Mouse (Mus musculus): ENCODE data around the gene Tagln.
A peak's percentile ranks its signal among the peaks of the same experiment; 100 is the strongest.

Gene Tagln

DNA sequence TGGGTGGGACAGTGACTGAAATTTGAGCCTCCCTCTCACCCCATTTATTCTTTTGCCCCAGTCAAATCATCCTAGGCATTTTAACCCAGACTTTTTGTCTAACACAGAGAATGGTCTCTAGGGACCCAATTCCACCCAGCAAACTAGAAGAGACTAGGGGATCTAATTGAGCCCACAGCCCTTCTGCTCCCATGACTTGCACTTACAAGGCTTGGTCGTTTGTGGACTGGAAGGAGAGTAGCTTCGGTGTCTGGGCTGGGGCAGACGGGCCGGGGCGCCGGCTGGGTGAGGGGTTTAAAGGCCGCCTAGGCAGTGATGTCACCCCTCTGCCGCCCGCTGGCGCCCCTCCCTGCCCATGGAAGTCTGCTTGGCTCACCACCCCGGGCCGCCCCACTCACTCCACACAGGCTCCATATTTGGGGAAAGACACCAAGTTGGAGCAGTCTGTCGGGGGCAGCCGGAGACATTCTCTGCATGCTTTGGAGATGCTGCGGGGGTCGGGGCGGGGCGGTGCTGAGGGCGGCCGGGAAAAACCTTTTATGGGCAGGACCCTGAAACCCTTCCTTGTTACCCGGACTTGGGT, at the start of gene Tagln:
Gene Tagln, minus strand, starts transcription at position 431 of the 583 bp plus-strand sequence.
- peak; percentile 64 for DNase-seq

DNA sequence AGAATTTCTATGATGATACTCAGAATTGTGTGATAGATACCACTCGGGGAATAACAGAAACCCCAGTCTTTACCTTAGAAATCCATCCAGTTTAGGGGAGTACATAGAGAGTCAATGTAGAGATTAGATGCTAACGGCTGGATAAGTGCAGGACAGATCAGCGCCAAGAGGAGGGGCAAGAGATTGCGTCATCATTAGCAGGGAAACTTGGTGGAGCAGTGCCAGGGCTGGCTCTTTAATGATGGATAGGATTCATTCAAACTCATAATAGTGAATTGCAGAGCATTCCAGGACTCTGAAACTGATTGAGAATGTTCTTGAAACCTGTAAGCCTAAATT, 49.3 kb upstream of the Tagln start:
- peak; percentile 85 for DNase-seq

DNA sequence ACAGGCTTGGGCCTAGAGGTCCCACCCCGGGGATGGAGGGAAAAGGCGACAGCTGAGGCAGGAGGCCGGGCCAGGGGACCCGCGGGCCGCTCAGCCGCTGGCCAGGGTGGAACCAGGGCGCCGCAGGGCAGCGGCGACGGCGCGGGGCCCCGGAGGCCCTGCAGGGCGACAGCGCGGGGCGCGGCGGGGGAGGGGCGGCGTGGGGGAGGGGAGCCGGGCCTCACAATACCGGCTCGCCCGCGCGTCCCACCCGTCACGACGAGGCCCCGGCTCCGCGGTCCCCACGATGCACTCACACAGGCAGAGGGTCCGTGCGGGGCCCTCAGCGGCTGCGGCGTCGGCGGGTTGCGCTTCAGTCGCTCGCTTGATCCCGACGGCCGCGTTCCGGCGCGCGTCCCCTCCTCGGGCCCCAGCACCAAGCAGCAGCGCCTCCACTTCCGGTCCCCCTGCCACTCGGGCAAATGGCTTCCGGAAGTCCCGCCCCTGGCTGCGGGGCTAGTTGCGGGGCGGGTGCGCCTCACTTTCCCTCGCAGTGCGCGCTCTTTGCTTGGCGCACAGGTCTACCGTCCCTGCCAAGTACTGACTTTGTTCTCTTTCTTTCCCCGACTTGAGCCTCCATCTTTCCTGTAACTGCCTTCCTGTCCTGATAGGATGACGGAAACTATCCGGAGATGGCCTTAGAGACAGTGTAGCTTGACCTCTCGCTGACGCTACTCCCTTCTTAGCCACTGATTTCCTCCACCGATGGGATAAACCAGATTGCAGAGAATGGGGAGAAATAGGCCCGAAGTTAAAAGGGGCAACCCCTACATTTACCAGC, 48.8 kb upstream of the Tagln start:
- peak; percentile 92 for DNase-seq

GRCm38 (mm10) chr9:45983676-45984408, 48.0 kb upstream of the Tagln start:
- peak; percentile 17 for DNase-seq

GRCm38 (mm10) chr9:45981331-45981730, 45.5 kb upstream of the Tagln start:
- DNase-seq = no peak

- DNase-seq = no peak
These were observed 44.8 kb upstream of the Tagln start for GRCm38 (mm10) chr9:45980611-45981010.

GRCm38 (mm10) chr9:45979778-45980177, 43.9 kb upstream of the Tagln start:
- no peak for DNase-seq

DNA sequence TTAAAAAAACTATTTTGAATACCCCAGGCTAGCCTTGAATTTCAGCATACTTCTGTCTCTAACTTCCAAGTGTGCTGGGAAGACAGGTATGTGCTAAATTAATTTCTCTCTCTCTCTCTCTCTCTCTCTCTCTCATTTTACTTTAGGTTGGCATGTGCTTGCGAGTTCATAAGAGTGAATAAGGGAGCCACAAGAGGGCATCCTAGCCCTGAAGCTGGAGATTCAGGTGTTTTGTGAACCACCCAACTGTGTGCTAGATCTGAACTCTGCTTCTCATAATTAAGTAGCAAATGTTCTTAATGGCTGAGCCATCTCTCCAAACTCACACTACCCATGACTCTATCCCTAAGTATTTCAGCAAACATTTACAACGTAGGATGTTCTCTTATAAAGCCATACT, 41.0 kb upstream of the Tagln start:
- peak; percentile 18 for DNase-seq

GRCm38 (mm10) chr9:45963577-45963976, 27.7 kb upstream of the Tagln start:
- DNase-seq = no peak

GRCm38 (mm10) chr9:45961855-45962254, 26.0 kb upstream of the Tagln start:
- no peak for DNase-seq

DNA sequence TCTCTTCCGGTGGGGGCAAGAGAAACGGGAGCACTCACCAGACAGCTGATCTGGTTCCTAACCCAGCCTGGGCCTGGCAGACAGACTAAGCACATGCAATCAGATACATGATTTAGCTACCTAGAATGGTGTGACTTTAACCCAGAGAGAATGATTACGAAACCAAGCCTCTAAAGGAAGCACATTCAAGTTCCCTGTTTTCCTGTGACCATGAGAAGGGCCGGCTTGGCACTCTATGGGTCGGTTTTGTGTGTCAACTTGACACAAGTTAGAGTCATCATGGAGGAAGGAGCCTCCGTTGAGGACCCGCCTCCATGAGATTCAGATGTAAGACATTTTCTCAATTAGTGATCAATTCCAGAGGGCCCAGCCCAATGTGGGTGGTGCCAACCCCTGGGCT, 23.8 kb upstream of the Tagln start:
- DNase-seq = no peak

GRCm38 (mm10) chr9:45958851-45959250, 23.0 kb upstream of the Tagln start:
- no peak for DNase-seq

GRCm38 (mm10) chr9:45958023-45958670, 22.3 kb upstream of the Tagln start:
- no peak for DNase-seq

- DNase-seq = peak; percentile 90
These were observed 19.5 kb upstream of the Tagln start, which contains the start of gene Sidt2 for GRCm38 (mm10) chr9:45955107-45955963. TSS of gene Sidt2 (minus strand) at chr9:45955258.

DNA sequence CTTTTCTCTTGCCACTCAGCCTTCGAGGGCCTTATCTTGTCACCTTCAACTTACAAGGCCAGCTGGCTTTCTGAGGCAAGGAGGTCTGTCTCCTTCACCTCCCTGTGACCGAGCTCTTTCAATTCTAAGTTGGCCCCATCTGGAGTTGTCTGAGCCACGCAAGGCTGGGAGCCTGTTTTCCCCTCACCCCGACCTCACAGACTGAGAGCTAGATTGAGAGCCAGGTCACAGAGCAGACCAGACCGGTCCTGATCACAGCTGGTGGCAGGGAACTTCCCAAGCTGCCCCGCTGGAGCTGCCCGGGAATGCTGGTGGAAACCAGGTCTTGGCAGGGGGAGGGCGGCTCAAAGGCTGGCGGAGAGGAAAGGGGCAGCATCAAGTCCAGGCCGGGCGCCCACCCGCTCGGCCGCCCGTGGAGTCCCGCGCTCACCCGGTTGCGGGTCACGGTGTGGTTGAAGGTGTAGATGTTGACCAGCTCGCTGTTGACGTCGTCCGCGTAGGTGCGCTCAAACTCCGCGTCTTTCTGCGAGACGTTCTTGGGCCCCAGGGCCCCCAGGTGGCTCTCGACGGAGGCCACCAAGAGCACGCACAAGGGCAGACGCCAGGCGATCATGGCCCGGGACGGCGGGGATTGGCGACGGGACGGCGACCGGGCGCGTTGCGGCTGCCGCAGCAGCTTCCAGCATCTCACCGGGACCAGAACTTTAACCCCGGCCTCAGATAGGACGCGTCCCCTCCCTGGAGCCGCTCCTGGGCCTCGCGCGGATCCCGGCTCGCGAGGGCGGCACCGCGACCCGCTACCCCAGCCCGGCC, 18.6 kb upstream of the Tagln start:
- peak; percentile 51 for DNase-seq

- DNase-seq = peak; percentile 28
These were observed 17.8 kb upstream of the Tagln start for GRCm38 (mm10) chr9:45953511-45954293.

- no peak for DNase-seq
These were observed 17.0 kb upstream of the Tagln start for GRCm38 (mm10) chr9:45952890-45953289.

DNA sequence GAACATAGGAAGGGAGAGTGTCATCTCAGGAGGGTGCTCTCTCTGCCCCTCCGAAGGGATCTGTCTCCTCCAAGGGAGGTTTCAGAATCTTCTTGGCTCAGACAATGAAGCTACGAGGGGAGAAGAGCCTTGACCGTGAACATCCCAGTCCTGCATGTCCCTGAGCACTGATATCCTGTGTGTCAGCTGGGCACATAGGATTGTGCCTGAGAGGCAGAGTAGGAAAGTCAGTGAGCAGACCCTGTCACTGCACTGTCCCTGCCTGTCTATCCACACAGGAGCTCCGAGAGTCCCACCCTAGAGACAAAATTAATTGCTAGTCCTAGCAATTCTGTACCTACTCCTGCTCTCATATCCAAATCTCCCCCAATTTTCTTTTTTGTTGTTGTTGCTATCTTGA, 16.2 kb upstream of the Tagln start:
- no peak for DNase-seq

- no peak for DNase-seq
These were observed 11.0 kb upstream of the Tagln start for GRCm38 (mm10) chr9:45946872-45947183.

- no peak for DNase-seq
These were observed 10.5 kb upstream of the Tagln start for GRCm38 (mm10) chr9:45946182-45946871.
